ENCODE assay signal across 8 mouse cellular contexts in genomic region chr13:109686116-109686876, GRCm38 (mm10).
DNase-seq lines count a peak whose midpoint lies in the region; ATAC-seq lines count a peak whose summit lies in the region.

No protein-coding gene starts in this region.

- peak overlapping the region; percentile 91 for H3K9ac ChIP-seq in heart, embryonic 13.5 days
- peak overlapping the region; percentile 58; the same call in 1 of the 2 replicates for H3K9ac ChIP-seq in embryonic facial prominence, embryonic 11.5 days (replicated peaks; ENCODE audit: low read length)
- peak overlapping the region; percentile 70; the same call in 1 of the 2 replicates for H3K9ac ChIP-seq in midbrain, embryonic 13.5 days (replicated peaks)

- no peaks in the 10 kb centered on the region; the same call in 1 of the 2 replicates for H3K36me3 ChIP-seq in heart, embryonic 13.5 days
- H3K36me3 ChIP-seq in embryonic facial prominence, embryonic 11.5 days (replicated peaks; ENCODE audit: control insufficient read depth, insufficient read depth, low read depth, low read length): no peaks in the 10 kb centered on the region
- H3K36me3 ChIP-seq in midbrain, embryonic 13.5 days: no peaks in the 10 kb centered on the region

- 3% methylated on average over 4 of the region's 4 CpGs for WGBS in heart, embryonic 13.5 days
- 38% methylated on average over 4 of the region's 4 CpGs for WGBS in embryonic facial prominence, embryonic 11.5 days
- 33% methylated on average over 4 of the region's 4 CpGs for whole genome bisulfite sequencing in midbrain, embryonic 13.5 days

- H3K9me3 ChIP-seq in heart, embryonic 13.5 days: no peaks in the 10 kb centered on the region
- no peaks in the 10 kb centered on the region for H3K9me3 ChIP-seq in embryonic facial prominence, embryonic 11.5 days (replicated peaks; ENCODE audit: control insufficient read depth, low read length)
- H3K9me3 ChIP-seq in midbrain, embryonic 13.5 days: no peaks in the 10 kb centered on the region

- H3K4me2 ChIP-seq in heart, embryonic 13.5 days: peak overlapping the region; percentile 92
- H3K4me2 ChIP-seq in embryonic facial prominence, embryonic 11.5 days (ENCODE audit: low read depth, low read length): peak overlapping the region; percentile 78; the same call in 1 of the 2 replicates
- H3K4me2 ChIP-seq in midbrain, embryonic 13.5 days (replicated peaks): peak overlapping the region; percentile 76

- H3K4me3 ChIP-seq in heart, embryonic 13.5 days: peak overlapping the region; percentile 73
- H3K4me3 ChIP-seq in embryonic facial prominence, embryonic 11.5 days (ENCODE audit: low read depth, low read length): peak overlapping the region; percentile 42
- H3K4me3 ChIP-seq in midbrain, embryonic 13.5 days (replicated peaks): peak overlapping the region; percentile 44

- DNase-seq in heart, adult 11 months: no peak
- no peak for DNase-seq in embryonic facial prominence, embryonic 11.5 days (ENCODE audit: low spot score)
- peak; percentile 54 for DNase-seq in hindlimb bud, embryonic 11.5 days (ENCODE audit: extremely low spot score, low read depth, low spot score)
- no peak for DNase-seq in thymus, postnatal 0 days (ENCODE audit: low spot score)
- DNase-seq in cerebellum, postnatal 36 days: no peak
- DNase-seq in urinary bladder, postnatal 10 days (ENCODE audit: low spot score): no peak

- H3K4me1 ChIP-seq in heart, embryonic 13.5 days: peaks cover 49% of the 10 kb centered on the region
- no peaks in the 10 kb centered on the region for H3K4me1 ChIP-seq in embryonic facial prominence, embryonic 11.5 days (ENCODE audit: control insufficient read depth, insufficient read depth, low read length)
- peaks cover 27% of the 10 kb centered on the region for H3K4me1 ChIP-seq in midbrain, embryonic 13.5 days (replicated peaks)

- no peaks in the 10 kb centered on the region for H3K27me3 ChIP-seq in heart, embryonic 13.5 days (replicated peaks)
- H3K27me3 ChIP-seq in embryonic facial prominence, embryonic 11.5 days (ENCODE audit: control insufficient read depth, insufficient read depth, low read length): no peaks in the 10 kb centered on the region
- no peaks in the 10 kb centered on the region for H3K27me3 ChIP-seq in midbrain, embryonic 13.5 days

- peak overlapping the region; percentile 97 for H3K27ac ChIP-seq in heart, embryonic 13.5 days (replicated peaks)
- no peak overlapping the region for H3K27ac ChIP-seq in embryonic facial prominence, embryonic 11.5 days (replicated peaks; ENCODE audit: low read depth, low read length)
- H3K27ac ChIP-seq in midbrain, embryonic 13.5 days: peak overlapping the region; percentile 69

- 0 out of 2 replicates have a peak, but pooled peaks have one; percentile 20 for ATAC-seq in heart, embryonic 13.5 days (ENCODE audit: extremely low read depth, insufficient number of reproducible peaks, low FRiP score, low TSS enrichment)
- no peak for ATAC-seq in embryonic facial prominence, embryonic 11.5 days (replicated peaks; ENCODE audit: insufficient number of reproducible peaks, low FRiP score, low TSS enrichment, low read depth)
- ATAC-seq in midbrain, embryonic 13.5 days: no peak
